Mouse (Mus musculus) gastrocnemius, postnatal 25 days (tissue): ENCODE data around the gene Fkbp8. TPM values are rescaled to one million over a fixed set of nuclear protein-coding genes. Genes with fewer than 3 reads are reported as not detected.

Experiments used
- DNase-seq: peaks from one replicate; pipeline ENCODE4 v3.0.0; 2022
- total RNA-seq, 2 experiments: library from RNA; stranded (reverse); gene quantifications; 1 replicate in 1 of 2; 2 replicates in 1 of 2; pipeline ENCODE4 v1.2.3; 2021

Gene Fkbp8
- total RNA-seq, 2 experiments from 2014 or later, result 100 to 104 TPM

GRCm38 (mm10) chr8:70558334-70558733 is 30.8 kb downstream of the Fkbp8 start:
- no peak for DNase-seq

GRCm38 (mm10) chr8:70558983-70559382 is 31.5 kb downstream of the Fkbp8 start:
- no peak for DNase-seq

- DNase-seq, result peak; percentile 75
Measured at GRCm38 (mm10) chr8:70560096-70560495, 32.6 kb downstream of the Fkbp8 start.

- DNase-seq, result no peak
Measured at GRCm38 (mm10) chr8:70560564-70560963, 33.0 kb downstream of the Fkbp8 start.

GRCm38 (mm10) chr8:70561357-70561756 is 33.8 kb downstream of the Fkbp8 start:
- no peak for DNase-seq

- peak; percentile 77 for DNase-seq
Measured at GRCm38 (mm10) chr8:70561809-70562535, 34.4 kb downstream of the Fkbp8 start.

- no peak for DNase-seq
Measured at GRCm38 (mm10) chr8:70562802-70563201, 35.3 kb downstream of the Fkbp8 start.

- no peak for DNase-seq
Measured at GRCm38 (mm10) chr8:70563763-70564387, 36.4 kb downstream of the Fkbp8 start.

- DNase-seq, result no peak
Measured at GRCm38 (mm10) chr8:70564696-70565235, 37.2 kb downstream of the Fkbp8 start.

GRCm38 (mm10) chr8:70565561-70565960 is 38.0 kb downstream of the Fkbp8 start:
- DNase-seq, result no peak

- DNase-seq, result no peak
Measured at GRCm38 (mm10) chr8:70570360-70570759, 42.8 kb downstream of the Fkbp8 start.

GRCm38 (mm10) chr8:70570990-70571389 is 43.5 kb downstream of the Fkbp8 start:
- DNase-seq, result peak; percentile 86

- no peak for DNase-seq
Measured at GRCm38 (mm10) chr8:70574302-70574701, 46.8 kb downstream of the Fkbp8 start.

- DNase-seq, result peak; percentile 56
Measured at GRCm38 (mm10) chr8:70574915-70575314, 47.4 kb downstream of the Fkbp8 start.

- DNase-seq, result no peak
Measured at GRCm38 (mm10) chr8:70577207-70577606, 49.7 kb downstream of the Fkbp8 start.

- no peak for DNase-seq
Measured at GRCm38 (mm10) chr8:70583476-70584387, 56.2 kb downstream of the Fkbp8 start.

GRCm38 (mm10) chr8:70584606-70585257 is 57.2 kb downstream of the Fkbp8 start:
- DNase-seq, result no peak
